Mouse (Mus musculus): ENCODE measurements around the gene Pgap2.
"Not testable (repeated sequence)": the region's sequence is repeated elsewhere in the genome, so short reads cannot be mapped to it uniquely, and the experiment has no call there.

The Pgap2 gene

GRCm38 (mm10) chr7:102259716-102260479 lies 49.9 kb downstream of the Pgap2 start:
- in situ Hi-C loops (cut with MboI; ENCODE audit: unreplicated experiment in 2 of 2), result loop anchor here (5.0 to 10.0 kb wide), 2 partner anchors 125 to 157 kb away; no protein-coding TSS in a partner anchor

- in situ Hi-C loops (cut with MboI; ENCODE audit: unreplicated experiment in 2 of 2), result no loop called here
Observed at GRCm38 (mm10) chr7:102260518-102260917, 50.5 kb downstream of the Pgap2 start.

GRCm38 (mm10) chr7:102263020-102263419 lies 53.0 kb downstream of the Pgap2 start:
- in situ Hi-C loops (cut with MboI; ENCODE audit: unreplicated experiment in 2 of 2), result no loop called here

- in situ Hi-C loops (cut with MboI; ENCODE audit: unreplicated experiment in 2 of 2), result not testable (repeated sequence)
Observed at GRCm38 (mm10) chr7:102266021-102266400, 56.0 kb downstream of the Pgap2 start.

- in situ Hi-C loops (cut with MboI; ENCODE audit: unreplicated experiment in 2 of 2), result no loop called here
Observed at GRCm38 (mm10) chr7:102266401-102267042, 56.5 kb downstream of the Pgap2 start.

DNA sequence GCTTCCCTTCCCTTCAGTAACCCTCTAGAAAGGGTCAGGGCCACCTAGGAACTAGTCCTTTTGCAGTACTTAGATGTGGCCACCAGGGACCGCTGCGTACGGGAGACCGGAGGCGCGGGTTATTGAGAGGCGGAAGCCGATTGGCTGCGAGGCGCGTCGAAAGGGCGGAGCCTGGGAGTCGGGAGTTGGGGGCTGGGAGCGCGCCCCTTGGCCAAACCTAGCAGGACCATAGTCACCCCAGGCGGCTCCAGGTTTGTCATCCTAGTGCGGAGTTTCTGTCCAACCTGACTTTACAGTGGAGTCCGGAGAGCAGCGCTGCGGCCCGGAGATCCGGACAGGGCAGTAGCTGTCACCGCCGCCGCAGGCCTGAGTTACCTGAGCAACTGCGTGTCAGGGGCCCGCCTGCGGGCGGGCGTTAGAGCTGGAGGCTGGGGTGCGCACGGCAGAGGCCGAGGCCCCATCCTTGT lies 57.1 kb downstream of the Pgap2 start:
- in situ Hi-C loops (cut with MboI; ENCODE audit: unreplicated experiment in 2 of 2), result no loop called here

DNA sequence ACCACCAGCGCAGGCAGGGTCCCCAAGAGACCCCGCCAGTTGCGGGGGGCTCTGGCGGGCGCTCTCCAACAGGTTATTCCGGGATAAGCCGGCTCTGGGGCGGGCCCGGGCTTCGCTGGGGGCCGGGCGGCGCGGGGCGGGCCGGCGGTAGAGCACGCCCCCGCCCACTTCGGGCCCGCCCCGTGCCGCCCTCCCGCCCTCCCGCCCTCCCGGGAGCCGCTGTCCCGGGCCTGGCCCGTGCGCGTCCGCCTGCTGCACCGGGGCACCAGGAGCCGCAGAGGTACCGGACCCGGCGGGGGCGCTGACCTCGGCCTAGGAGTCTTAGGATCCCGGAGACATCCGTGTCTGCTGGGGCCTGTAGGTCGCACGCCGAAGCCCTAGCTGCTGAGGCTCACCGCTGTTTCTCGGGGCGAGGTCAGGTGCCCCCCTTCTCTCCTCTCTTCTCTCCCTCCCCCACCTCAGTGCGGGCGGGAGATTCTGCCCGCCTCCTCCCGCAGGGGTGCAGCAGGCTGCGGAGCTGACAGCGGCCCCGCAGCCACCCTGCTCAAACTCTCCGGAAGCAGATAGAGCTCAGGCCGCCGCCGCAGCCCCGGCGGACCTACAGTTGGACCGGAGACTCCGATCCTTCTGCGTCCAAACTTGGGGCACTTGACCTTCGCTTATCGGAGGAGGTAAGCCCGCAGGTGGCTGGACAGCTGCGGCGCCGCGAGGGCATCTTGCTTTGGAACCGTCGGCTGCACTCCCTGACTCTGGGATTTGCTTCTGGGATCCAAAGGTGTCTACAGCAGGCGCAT lies 57.8 kb downstream of the Pgap2 start, which contains the start of gene Stim1:
Stim1 (plus strand) TSS at position 206 of the 794 bp plus-strand sequence.
- in situ Hi-C loops (cut with MboI; ENCODE audit: unreplicated experiment in 2 of 2), result no loop called here

DNA sequence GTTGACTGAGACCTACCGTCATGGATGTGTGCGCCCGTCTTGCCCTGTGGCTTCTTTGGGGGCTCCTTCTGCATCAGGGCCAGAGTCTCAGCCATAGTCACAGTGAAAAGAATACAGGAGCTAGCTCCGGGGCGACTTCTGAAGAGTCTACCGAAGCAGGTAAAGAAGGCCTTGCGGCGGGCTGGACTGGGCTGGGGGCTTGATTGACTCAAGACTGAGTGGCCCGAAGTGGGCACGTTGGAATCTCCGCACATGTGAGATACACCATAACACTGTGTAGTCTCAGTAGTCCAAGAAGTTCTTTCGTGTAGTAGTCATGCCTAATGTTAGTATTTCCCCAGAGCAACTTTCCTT lies 58.4 kb downstream of the Pgap2 start:
- in situ Hi-C loops (cut with MboI; ENCODE audit: unreplicated experiment in 2 of 2), result no loop called here

- in situ Hi-C loops (cut with MboI; ENCODE audit: unreplicated experiment in 2 of 2), result no loop called here
Observed at GRCm38 (mm10) chr7:102272422-102272948, 62.5 kb downstream of the Pgap2 start.

- in situ Hi-C loops (cut with MboI; ENCODE audit: unreplicated experiment in 2 of 2), result no loop called here
Observed at GRCm38 (mm10) chr7:102281403-102281802, 71.4 kb downstream of the Pgap2 start.

DNA sequence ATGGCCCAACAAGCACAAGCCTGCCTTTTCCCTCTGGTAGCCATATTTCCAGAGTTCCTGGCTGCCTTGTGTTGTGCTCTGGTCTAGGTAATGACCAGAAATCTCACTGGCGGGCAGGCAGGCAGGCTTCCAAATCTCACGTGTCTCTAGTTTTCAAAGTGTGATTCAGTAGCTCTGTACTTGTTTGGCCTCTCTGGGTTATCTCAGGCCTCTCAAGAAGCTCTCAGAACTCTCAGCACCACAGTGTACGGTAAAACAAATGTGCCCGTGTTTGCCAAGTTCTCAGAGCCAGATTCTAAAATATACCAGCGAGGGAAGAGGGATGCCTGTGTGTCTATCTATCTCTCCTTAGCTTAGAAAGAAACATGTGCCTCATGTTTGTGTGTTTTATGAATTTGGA lies 72.3 kb downstream of the Pgap2 start:
- in situ Hi-C loops (cut with MboI; ENCODE audit: unreplicated experiment in 2 of 2), result no loop called here
